Mouse (Mus musculus) R1 (cell line): Measurements from ENCODE around the gene Spata46.

ENCODE experiments used
- DNase-seq: peaks from one replicate; pipeline ENCODE4 v3.0.0-alpha.2; 2018; ENCODE audit warnings: low read depth, low spot score

Spata46 gene

GRCm38 (mm10) chr1:170308503-170308902 lies at the start of gene Spata46:
Spata46 (plus strand) TSS chr1:170308803.
- no peak for DNase-seq

GRCm38 (mm10) chr1:170270281-170270680 lies 38.3 kb upstream of the Spata46 start:
- DNase-seq: no peak

DNA sequence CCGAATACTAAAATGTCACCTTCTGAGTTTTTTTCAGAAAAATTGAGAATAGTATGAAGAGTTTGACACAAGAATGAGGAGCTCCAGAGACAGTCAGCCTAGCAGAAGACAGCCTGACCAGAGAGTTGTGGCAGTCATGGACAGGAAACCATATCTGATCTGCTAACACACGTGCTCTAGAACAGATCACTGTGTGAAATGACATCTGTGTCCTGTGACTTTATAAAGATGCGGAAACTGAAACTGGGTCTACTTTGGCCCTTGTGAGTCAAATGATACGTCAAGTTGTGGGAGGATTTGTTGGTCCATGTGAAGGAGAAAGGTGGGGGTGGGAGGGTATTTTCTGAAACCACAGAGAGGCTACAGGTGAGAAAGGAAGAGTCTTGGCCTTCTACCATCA lies 37.9 kb upstream of the Spata46 start:
- no peak for DNase-seq

DNA sequence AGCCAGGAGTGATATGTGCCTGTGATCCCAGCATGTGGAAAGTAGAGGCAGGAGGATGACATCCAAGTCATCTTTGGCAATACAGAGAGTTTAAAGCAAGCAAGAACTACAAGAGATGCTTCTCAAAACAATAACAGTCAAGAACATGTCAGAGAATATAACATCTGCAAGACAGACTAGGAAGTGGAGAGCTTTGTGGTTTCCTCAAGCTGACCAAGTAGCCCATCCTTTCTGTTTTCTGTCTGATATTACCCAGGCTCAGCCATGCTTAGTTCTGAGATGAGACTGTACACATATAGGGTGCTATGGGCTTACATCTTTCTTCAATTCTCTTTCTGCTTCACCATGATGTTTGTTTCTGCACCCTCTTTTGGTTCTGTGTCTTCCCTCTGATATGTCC lies 35.4 kb upstream of the Spata46 start:
- no peak for DNase-seq

DNA sequence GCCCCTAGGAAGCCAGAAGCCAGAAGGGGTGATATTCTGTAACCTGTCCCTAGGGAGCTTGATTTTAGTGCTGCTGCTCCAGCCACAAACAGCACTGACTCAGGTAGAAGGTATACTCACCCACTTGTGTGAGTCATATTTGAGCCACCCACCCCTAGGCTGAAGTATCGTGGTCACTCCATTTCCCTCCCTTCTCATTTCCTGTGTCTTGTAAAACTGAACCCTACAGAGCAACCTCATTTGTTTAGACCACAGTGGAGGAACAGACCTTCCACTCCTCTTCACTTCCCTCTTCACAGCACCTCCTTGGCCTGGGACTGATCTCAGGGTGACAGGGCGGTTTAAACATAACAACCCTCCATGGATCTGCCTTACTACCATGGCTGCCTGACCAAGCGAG lies 31.6 kb upstream of the Spata46 start, which contains the start of gene Sh2d1b1:
TSS of gene Sh2d1b1 (plus strand) at position 305 of the 400 bp plus-strand sequence.
- DNase-seq: no peak

- no peak for DNase-seq
Observed at GRCm38 (mm10) chr1:170282415-170283129, 26.0 kb upstream of the Spata46 start.

GRCm38 (mm10) chr1:170292239-170292951 lies 16.2 kb upstream of the Spata46 start:
- DNase-seq: peak; percentile 56

DNA sequence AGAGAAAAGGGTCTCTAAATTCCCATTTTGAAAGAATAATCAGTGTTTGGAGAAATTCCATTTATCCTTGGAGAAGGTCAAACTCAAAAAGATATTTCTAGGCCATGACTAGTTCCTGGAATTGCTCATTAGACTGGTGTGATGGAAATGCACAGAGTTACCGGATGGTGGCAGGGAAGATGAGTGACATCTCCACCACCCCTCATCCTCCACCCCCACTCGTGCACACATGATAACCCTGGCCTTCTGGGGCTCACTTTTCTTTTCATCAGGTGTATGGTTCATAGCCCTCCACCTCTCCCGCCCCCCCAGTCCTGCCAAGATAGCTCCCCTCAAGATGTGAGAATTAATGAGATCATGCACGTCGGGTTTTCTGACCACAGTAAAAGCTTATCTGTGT lies 15.3 kb upstream of the Spata46 start:
- DNase-seq: no peak

DNA sequence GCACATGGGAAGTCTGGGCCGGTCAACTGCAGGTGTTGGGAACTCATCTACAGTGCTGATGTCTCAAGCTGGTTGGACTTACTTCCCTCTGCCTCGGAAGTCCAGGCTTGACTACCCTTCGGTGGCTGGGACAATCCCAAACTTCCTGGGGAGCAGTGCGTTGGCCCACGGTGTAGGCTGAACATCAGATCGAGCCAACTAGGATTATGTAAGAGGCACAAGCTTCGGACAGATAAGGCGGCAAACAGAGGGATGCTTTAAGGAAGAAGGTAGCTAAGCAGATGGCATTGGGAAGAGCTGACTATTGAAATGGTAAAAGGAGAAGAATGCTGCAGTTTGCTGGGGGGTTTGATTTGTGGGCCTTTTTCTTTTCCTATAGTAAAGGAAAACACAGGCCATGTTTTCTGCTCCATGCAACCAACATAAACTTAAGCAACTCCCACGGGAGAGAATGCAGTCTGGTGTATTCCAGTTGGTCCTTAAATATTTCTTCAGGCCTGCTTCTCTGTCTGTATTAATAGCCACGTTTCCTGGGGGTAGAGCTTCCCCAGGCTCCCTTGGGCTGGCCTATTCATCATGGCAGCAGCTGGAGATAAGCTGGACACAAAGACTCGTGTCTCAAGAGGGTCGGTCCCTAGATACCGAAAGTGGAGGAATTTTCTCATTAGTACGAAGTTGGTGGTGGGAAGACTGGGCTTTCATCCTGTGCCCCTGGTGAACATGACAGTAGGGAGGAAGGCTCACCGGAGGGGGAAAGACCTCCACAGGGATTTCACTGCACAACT lies 13.6 kb upstream of the Spata46 start:
- DNase-seq: no peak

DNA sequence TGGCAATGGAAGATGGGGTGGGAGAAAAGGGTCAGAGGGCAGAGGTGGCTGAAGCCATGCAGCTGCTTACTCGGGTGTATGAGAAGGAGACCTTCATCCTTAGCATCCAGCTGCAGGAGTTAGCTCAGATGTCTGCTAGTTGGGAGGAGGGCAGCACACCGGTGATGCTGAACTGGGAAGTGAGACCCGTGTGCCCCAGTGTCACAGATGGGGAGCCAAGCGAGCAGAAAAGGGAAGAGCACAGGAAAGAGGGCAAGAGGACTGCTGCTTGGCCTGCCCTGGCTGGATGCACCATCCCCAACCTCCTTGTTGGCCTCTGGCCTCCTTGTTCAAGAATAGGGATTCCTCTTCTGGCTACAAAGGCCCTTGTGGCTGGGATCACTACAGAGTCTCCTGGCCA lies 9.1 kb upstream of the Spata46 start:
- no peak for DNase-seq

DNA sequence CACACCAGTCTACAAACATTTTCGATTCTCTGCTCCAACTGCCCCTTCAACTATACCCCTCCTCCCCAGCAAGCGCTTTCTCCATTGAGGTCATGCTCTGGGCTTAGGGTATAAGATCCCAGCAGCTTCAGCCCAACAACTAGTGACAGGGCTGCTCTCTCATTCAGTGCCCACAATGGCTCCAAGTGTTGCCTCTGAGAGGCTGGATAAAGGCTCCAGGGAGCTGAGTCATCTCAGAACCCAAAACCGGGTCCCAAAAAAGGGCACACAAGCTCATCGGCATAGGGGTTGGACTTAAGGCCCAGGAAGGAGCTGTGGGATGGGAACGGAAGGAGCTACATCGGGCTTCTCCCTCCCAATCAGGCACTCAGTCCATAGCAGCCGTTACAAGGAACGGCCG lies 6.9 kb upstream of the Spata46 start:
- DNase-seq: no peak

- DNase-seq: no peak
Observed at GRCm38 (mm10) chr1:170302456-170302855, 6.1 kb upstream of the Spata46 start.

DNA sequence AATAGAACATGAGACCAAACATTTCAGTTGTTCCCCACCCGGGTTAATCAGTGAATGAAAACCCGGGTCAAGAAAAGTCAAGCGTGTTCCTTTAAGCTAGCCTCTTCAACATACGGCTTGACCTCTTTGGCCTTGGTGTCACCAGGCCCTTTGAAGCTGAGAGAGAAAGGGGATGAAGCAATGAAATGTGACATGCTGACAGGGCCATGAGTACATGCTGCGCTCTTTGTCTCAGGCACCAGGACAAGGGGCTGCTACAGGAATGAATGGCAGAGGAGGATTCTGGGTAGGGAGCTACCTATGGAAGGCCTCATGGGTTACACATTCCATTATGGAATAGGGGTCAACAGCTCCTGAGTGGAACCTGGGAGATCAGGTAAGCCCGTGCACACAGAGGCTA lies 5.5 kb upstream of the Spata46 start:
- DNase-seq: no peak

- DNase-seq: no peak
Observed at GRCm38 (mm10) chr1:170305002-170305401, 3.6 kb upstream of the Spata46 start.

- DNase-seq: no peak
Observed at GRCm38 (mm10) chr1:170306232-170306631, 2.4 kb upstream of the Spata46 start, which contains the start of gene Gm7694. Gm7694 (minus strand) TSS chr1:170306332.

GRCm38 (mm10) chr1:170311431-170311830 lies 2.8 kb downstream of the Spata46 start:
- no peak for DNase-seq

GRCm38 (mm10) chr1:170322046-170322445 lies 13.4 kb downstream of the Spata46 start:
- DNase-seq: no peak

DNA sequence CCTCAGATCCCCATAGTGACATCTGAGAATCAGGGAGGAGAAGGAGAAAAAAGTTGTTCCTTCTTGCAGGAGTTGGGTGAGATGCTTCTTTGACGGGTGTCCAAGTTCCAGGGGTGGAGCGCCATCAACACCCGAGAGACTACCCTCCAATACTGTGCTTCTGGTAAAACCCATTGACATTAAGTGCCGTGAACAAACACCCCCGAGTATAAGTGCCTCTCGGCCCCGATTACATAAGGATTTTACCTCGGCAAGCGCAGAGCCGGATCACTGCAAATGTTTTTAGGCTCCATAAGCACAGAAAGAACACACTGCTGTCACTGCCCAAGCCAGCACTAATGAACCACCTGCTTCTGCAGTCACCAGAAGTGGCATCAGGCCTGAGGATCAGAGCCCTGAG lies 14.4 kb downstream of the Spata46 start:
- no peak for DNase-seq

GRCm38 (mm10) chr1:170324312-170324711 lies 15.7 kb downstream of the Spata46 start:
- DNase-seq: peak; percentile 27

GRCm38 (mm10) chr1:170325277-170325676 lies 16.7 kb downstream of the Spata46 start:
- no peak for DNase-seq

GRCm38 (mm10) chr1:170331926-170332325 lies 23.3 kb downstream of the Spata46 start:
- no peak for DNase-seq

DNA sequence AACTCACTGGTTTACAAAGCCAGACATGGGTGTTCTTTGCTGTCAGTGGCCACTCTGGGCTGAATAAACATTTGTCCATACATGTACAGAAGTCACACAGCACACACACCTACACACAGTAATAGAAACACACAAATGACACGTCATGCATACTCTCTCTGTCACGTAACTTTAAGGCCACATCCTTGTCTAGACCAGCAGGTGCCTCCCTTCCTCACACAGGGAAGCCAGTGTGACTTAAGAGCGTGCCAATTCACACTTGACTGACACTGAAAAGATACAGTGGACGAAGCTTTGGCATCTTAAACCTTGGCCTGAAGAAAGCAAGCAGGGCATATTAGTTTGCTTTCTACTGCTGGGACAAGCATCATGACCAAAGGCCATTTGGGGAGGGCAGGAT lies 24.2 kb downstream of the Spata46 start:
- DNase-seq: no peak
